Mouse (Mus musculus): ENCODE measurements around the gene Vmn1r6. TPM values are rescaled to one million over a fixed set of nuclear protein-coding genes. Genes with fewer than 3 reads are reported as not detected.
"Not testable (repeated sequence)": the region's sequence is repeated elsewhere in the genome, so short reads cannot be mapped to it uniquely, and the experiment has no call there.

Vmn1r6 gene
- polyA plus RNA-seq (2012; ENCODE audit: insufficient read depth, low replicate concordance) = not detected in 2 replicates

GRCm38 (mm10) chr6:56996943-56997342 lies at the start of gene Vmn1r6:
Gene Vmn1r6, plus strand, starts transcription at chr6:56997243.
- Histone ChIP-seq H3K27me3 (replicated peaks) (no peaks in the 10 kb centered on the region), H3K4me1 (no peaks in the 10 kb centered on the region), H3K4me3 (replicated peaks) (no peak within 1 kb of the TSS), H3K36me3 (replicated peaks; ENCODE audit: low read length) (no peaks in the 10 kb centered on the region), H3K9me3 (peaks cover 4% of the 10 kb centered on the region)
- no peak for TF ChIP-seq GATA1 (IDR thresholded peaks at IDR 0.05; ENCODE audit: borderline replicate concordance, low read length)

GRCm38 (mm10) chr6:56956436-56956835 lies 40.6 kb upstream of the Vmn1r6 start:
- Histone ChIP-seq H3K27me3 (replicated peaks) (no peaks in the 10 kb centered on the region), H3K36me3 (replicated peaks; ENCODE audit: low read length) (no peaks in the 10 kb centered on the region), H3K4me3 (replicated peaks) (no peak overlapping the region), H3K4me1 (no peaks in the 10 kb centered on the region), H3K9me3 (no peaks in the 10 kb centered on the region)
- TF ChIP-seq FLI1 (IDR thresholded peaks at IDR 0.05; ENCODE audit: low read length) = no peak
- TF ChIP-seq GATA1 (IDR thresholded peaks at IDR 0.05; ENCODE audit: borderline replicate concordance, low read length) = no peak

GRCm38 (mm10) chr6:56969973-56970372 lies 27.1 kb upstream of the Vmn1r6 start, which contains the start of gene Vmn1r5:
Gene Vmn1r5, plus strand, starts transcription at chr6:56970273.
- H3K27me3 ChIP-seq (replicated peaks) = no peaks in the 10 kb centered on the region
- 0 out of 2 replicates have a peak, but pooled peaks cover 5% of the 10 kb centered on the region for H3K9me3 ChIP-seq
- H3K4me1 ChIP-seq = no peaks in the 10 kb centered on the region
- no peak within 1 kb of the TSS for H3K4me3 ChIP-seq (replicated peaks)
- no peak for TF ChIP-seq GATA1 (IDR thresholded peaks at IDR 0.05; ENCODE audit: borderline replicate concordance, low read length)
- TF ChIP-seq FLI1 (IDR thresholded peaks at IDR 0.05; ENCODE audit: low read length) = no peak
- H3K36me3 ChIP-seq (replicated peaks; ENCODE audit: low read length) = no peaks in the 10 kb centered on the region

GRCm38 (mm10) chr6:57025224-57025623 lies 28.2 kb downstream of the Vmn1r6 start, which contains the start of gene Vmn1r7:
Gene Vmn1r7, minus strand, starts transcription at chr6:57025324.
- H3K4me3 ChIP-seq (replicated peaks); H3K36me3 ChIP-seq (replicated peaks; ENCODE audit: low read length); H3K27me3 ChIP-seq (replicated peaks): not testable (repeated sequence)

GRCm38 (mm10) chr6:57031984-57032383 lies 34.9 kb downstream of the Vmn1r6 start, which contains the start of gene Vmn1r8:
Gene Vmn1r8, plus strand, starts transcription at chr6:57032284.
- H3K4me3 ChIP-seq (replicated peaks) = no peak within 1 kb of the TSS
- H3K4me1 ChIP-seq = no peaks in the 10 kb centered on the region
- peaks cover 3% of the 10 kb centered on the region; the same call in 1 of the 2 replicates for H3K9me3 ChIP-seq
- no peaks in the 10 kb centered on the region for H3K27me3 ChIP-seq (replicated peaks)
- no peaks in the 10 kb centered on the region for H3K36me3 ChIP-seq (replicated peaks; ENCODE audit: low read length)
- TF ChIP-seq FLI1 (IDR thresholded peaks at IDR 0.05; ENCODE audit: low read length) = no peak
- no peak for TF ChIP-seq GATA1 (IDR thresholded peaks at IDR 0.05; ENCODE audit: borderline replicate concordance, low read length)

More at GRCm38 (mm10) chr6:57025224-57025623, 28.2 kb downstream of the Vmn1r6 start, which contains the start of gene Vmn1r7:
- H3K4me1 ChIP-seq, H3K9me3 ChIP-seq: not testable (repeated sequence)

GRCm38 (mm10) chr6:57034674-57035073 lies 37.6 kb downstream of the Vmn1r6 start:
- Histone ChIP-seq H3K36me3 (replicated peaks; ENCODE audit: low read length) (no peaks in the 10 kb centered on the region), H3K9me3 (no peaks in the 10 kb centered on the region), H3K4me3 (replicated peaks) (no peak overlapping the region), H3K4me1 (no peaks in the 10 kb centered on the region), H3K27me3 (replicated peaks) (no peaks in the 10 kb centered on the region)
- no peak for TF ChIP-seq GATA1 (IDR thresholded peaks at IDR 0.05; ENCODE audit: borderline replicate concordance, low read length)
- no peak for TF ChIP-seq FLI1 (IDR thresholded peaks at IDR 0.05; ENCODE audit: low read length)

Other genes with a start within 250 kb of the Vmn1r6 start
- gene Kbtbd2, start 199.4 kb upstream of the Vmn1r6 start, polyA plus RNA-seq (2012; ENCODE audit: insufficient read depth, low replicate concordance) = 0.78 and 2.1 TPM in 2 replicates
- gene Fkbp9, start 165.2 kb upstream of the Vmn1r6 start, polyA plus RNA-seq (2012; ENCODE audit: insufficient read depth, low replicate concordance) = 0.94 TPM in 1 of 2 replicates, not detected in the other
- 96.8 and 108 TPM in 2 replicates for gene Nt5c3, start 73.3 kb upstream of the Vmn1r6 start, polyA plus RNA-seq (2012; ENCODE audit: insufficient read depth, low replicate concordance)
- not detected in 2 replicates for gene Vmn1r4, start 73.2 kb upstream of the Vmn1r6 start, polyA plus RNA-seq (2012; ENCODE audit: insufficient read depth, low replicate concordance)
- not detected in 2 replicates for gene Vmn1r5, start 27.0 kb upstream of the Vmn1r6 start, polyA plus RNA-seq (2012; ENCODE audit: insufficient read depth, low replicate concordance)
- gene Vmn1r7, start 28.1 kb downstream of the Vmn1r6 start, polyA plus RNA-seq (2012; ENCODE audit: insufficient read depth, low replicate concordance) = not detected in 2 replicates
- gene Vmn1r8, start 35.0 kb downstream of the Vmn1r6 start, polyA plus RNA-seq (2012; ENCODE audit: insufficient read depth, low replicate concordance) = not detected in 2 replicates
- gene Vmn1r9, start 69.5 kb downstream of the Vmn1r6 start, polyA plus RNA-seq (2012; ENCODE audit: insufficient read depth, low replicate concordance) = not detected in 2 replicates
- gene Vmn1r10, start 112.2 kb downstream of the Vmn1r6 start, polyA plus RNA-seq (2012; ENCODE audit: insufficient read depth, low replicate concordance) = not detected in 2 replicates
- gene Vmn1r11, start 136.2 kb downstream of the Vmn1r6 start, polyA plus RNA-seq (2012; ENCODE audit: insufficient read depth, low replicate concordance) = not detected in 2 replicates
- gene Vmn1r12, start 159.7 kb downstream of the Vmn1r6 start, polyA plus RNA-seq (2012; ENCODE audit: insufficient read depth, low replicate concordance) = not detected in 2 replicates
- gene Vmn1r13, start 206.0 kb downstream of the Vmn1r6 start, polyA plus RNA-seq (2012; ENCODE audit: insufficient read depth, low replicate concordance) = not detected in 2 replicates
- gene Vmn1r14, start 234.4 kb downstream of the Vmn1r6 start, polyA plus RNA-seq (2012; ENCODE audit: insufficient read depth, low replicate concordance) = not detected in 2 replicates

Data from megakaryocyte, embryonic 14.5 days (primary cell).